Mouse (Mus musculus): ENCODE data around the gene Arl15.

Arl15 gene

DNA sequence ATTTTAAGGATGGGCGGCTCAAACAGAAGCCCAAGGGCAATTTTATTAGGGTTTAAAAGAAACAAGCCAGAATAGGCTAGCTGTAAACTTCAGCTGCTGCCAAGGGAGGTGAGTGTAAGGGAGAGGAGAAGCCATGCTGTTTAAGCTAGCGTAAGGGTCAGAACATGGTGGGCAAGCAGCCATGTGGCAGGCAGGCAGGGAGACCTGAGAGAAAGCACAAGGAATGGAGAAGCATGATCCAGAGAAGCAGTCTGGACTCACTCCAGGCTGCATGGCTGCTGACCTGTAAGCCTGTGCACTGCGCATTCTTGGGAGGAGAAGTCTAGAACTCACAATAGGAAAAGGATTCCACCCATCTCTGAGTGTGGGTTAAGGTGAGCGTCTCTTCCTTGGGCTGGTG, 66.5 kb downstream of the Arl15 start:
- in situ Hi-C loops (cut with MboI; ENCODE audit: low pct_unique_long_range_greater_than_20kb in 1 of 2, low sequenced_read_pairs in 2 of 2, unreplicated experiment in 1 of 2) = loop anchor here in 1 of 2 experiments (5.0 kb wide), 1 partner anchor 169 kb away; no protein-coding TSS in a partner anchor

DNA sequence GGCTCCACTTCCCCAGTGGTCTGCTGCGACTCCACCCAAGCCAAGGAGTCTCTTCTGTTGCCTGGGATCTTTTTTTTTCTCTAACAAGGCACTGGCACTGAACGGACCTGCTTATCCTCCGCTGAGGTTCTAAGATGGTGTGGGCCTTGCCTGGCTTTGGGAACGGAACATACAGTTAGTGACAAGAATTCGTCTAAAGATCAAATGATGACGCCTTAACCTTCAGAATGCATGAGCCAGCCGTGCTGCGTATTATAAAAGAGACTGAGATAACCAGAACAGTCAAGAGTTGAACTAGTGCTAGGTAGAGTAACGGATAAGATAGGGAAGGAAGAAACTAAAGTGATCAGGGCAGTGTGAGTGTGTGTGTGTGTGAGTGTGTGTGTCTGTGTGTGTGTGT, 66.9 kb downstream of the Arl15 start:
- in situ Hi-C loops (cut with MboI; ENCODE audit: low pct_unique_long_range_greater_than_20kb in 1 of 2, low sequenced_read_pairs in 2 of 2, unreplicated experiment in 1 of 2) = loop anchor here in 1 of 2 experiments (5.0 kb wide), 1 partner anchor 169 kb away; no protein-coding TSS in a partner anchor

DNA sequence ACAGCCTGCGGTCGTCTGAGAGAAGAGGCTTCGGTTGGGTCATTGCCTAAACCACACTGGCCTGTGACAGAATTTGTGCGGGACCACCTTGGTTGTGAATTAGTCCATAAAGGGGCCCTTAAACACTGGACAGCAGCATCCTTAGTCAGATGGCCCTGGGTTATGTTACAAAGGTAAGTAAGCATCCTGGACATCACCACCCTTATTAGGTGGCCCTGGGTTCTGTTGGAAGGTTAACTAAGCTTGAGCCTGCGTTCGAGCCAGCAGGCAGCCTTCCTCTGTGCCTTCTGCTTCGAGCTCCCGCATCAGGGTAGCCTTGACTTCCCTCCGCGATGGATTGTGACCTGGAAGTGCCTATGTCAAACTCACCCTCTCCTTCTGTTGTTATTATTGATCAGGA, 68.6 kb downstream of the Arl15 start:
- in situ Hi-C loops (cut with MboI; ENCODE audit: low pct_unique_long_range_greater_than_20kb in 1 of 2, low sequenced_read_pairs in 2 of 2, unreplicated experiment in 1 of 2) = loop anchor here in 1 of 2 experiments (5.0 kb wide), 1 partner anchor 171 kb away; no protein-coding TSS in a partner anchor

GRCm38 (mm10) chr13:113863688-113864087, 69.4 kb downstream of the Arl15 start:
- in situ Hi-C loops (cut with MboI; ENCODE audit: low pct_unique_long_range_greater_than_20kb in 1 of 2, low sequenced_read_pairs in 2 of 2, unreplicated experiment in 1 of 2) = loop anchor here in 1 of 2 experiments (5.0 kb wide), 1 partner anchor 171 kb away; no protein-coding TSS in a partner anchor

- in situ Hi-C loops (cut with MboI; ENCODE audit: low pct_unique_long_range_greater_than_20kb in 1 of 2, low sequenced_read_pairs in 2 of 2, unreplicated experiment in 1 of 2) = loop anchor here in 1 of 2 experiments (5.0 kb wide), 1 partner anchor 172 kb away; no protein-coding TSS in a partner anchor
Observed at GRCm38 (mm10) chr13:113864278-113864677, 70.0 kb downstream of the Arl15 start.

DNA sequence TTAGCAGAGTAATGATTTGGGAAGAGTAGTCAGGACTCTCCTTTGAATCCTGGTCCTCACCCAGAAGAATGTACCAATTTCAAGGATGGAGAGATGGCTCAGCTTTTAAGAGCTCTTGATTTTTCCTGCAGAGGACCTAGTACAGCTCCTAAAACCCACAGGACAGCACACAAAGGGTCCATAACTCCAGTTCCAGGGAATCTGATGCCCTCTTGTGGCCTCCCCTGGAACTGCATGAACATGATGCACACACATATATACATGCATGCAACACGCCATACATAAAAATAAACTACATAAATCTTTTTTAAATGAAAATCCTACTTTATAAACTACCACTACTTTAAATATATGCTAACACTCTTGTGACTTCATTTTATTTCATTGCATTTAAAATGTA, 70.6 kb downstream of the Arl15 start:
- in situ Hi-C loops (cut with MboI; ENCODE audit: low pct_unique_long_range_greater_than_20kb in 1 of 2, low sequenced_read_pairs in 2 of 2, unreplicated experiment in 1 of 2) = loop anchor here (5.0 kb wide), 2 partner anchors 173 to 178 kb away; no protein-coding TSS in a partner anchor

GRCm38 (mm10) chr13:113865378-113865777, 71.1 kb downstream of the Arl15 start:
- in situ Hi-C loops (cut with MboI; ENCODE audit: low pct_unique_long_range_greater_than_20kb in 1 of 2, low sequenced_read_pairs in 2 of 2, unreplicated experiment in 1 of 2) = loop anchor here in 1 of 2 experiments (5.0 kb wide), 1 partner anchor 178 kb away; no protein-coding TSS in a partner anchor

DNA sequence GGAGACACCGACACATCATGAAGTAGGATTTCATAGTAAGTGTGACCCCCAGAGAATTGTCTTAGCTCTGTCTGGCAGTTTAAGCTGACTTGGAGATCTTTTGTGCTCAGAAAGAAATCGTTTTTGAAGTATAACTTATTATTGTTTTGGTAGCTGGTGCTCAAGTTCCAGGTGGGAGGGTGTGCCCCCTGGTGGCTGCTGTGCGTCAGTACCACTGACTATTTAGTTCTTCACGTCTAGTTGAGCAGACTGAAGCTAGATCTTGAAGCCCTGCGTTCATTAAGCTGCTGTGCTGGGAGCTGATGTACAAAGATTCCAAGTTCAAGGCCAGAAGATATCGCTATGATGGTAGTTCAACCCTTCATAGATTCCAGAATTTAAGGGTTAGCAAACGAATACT, 71.5 kb downstream of the Arl15 start:
- in situ Hi-C loops (cut with MboI; ENCODE audit: low pct_unique_long_range_greater_than_20kb in 1 of 2, low sequenced_read_pairs in 2 of 2, unreplicated experiment in 1 of 2) = loop anchor here in 1 of 2 experiments (5.0 kb wide), 1 partner anchor 179 kb away; no protein-coding TSS in a partner anchor

- in situ Hi-C loops (cut with MboI; ENCODE audit: low pct_unique_long_range_greater_than_20kb in 1 of 2, low sequenced_read_pairs in 2 of 2, unreplicated experiment in 1 of 2) = loop anchor here in 1 of 2 experiments (5.0 kb wide), 1 partner anchor 180 kb away; no protein-coding TSS in a partner anchor
Observed at GRCm38 (mm10) chr13:113867736-113868135, 73.4 kb downstream of the Arl15 start.

DNA sequence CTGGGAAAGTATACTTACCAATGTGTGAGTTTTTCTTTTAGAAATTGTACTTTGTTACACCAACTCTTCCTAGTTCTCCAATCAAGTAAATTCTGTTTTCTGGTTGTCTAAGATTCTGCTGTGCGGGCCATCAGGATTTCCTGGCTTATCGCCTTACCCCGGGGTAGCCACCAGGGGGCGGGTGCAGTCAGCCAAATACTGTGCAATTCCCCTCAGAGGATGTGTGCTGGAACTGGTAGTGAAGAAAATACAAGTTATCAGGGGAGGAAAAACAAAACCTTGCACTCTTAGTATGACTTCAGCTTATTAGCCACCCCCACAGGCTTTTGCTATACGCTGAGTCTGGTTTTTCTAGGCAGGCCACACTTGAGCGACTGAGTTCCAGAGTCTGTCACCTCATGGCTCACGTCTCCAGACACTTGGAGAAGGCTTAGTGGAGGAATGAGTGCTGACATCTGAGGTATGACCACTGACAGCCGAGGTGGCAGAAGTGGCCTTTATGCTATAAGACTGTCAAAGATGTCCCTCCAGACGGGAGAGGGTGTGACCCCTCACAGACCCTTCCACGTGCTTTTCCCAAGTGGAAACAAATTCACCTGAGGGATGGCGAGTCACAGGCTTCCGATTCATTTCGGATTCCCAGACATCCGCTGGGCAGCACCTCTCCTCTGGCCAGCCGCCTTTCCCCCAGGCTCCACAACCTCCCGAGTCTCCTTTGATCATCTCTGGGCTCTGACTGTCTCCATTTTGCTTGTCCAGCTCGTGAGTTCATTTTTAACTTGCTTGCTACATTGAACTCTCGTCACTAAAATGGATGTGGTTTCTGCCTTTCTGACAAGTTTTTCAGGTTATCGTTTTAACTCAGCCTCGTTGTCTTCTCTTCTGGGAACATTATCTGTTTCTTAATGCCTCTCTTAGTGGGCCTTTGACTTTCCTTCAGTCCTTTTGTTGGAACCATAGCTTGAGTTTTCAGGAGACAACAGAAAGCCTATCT, 75.2 kb downstream of the Arl15 start:
- in situ Hi-C loops (cut with MboI; ENCODE audit: low pct_unique_long_range_greater_than_20kb in 1 of 2, low sequenced_read_pairs in 2 of 2, unreplicated experiment in 1 of 2) = loop anchor here in 1 of 2 experiments (5.0 kb wide), 1 partner anchor 182 kb away; no protein-coding TSS in a partner anchor

GRCm38 (mm10) chr13:113870403-113870802, 76.1 kb downstream of the Arl15 start:
- in situ Hi-C loops (cut with MboI; ENCODE audit: low pct_unique_long_range_greater_than_20kb in 1 of 2, low sequenced_read_pairs in 2 of 2, unreplicated experiment in 1 of 2) = no loop called here

GRCm38 (mm10) chr13:113871853-113872252, 77.5 kb downstream of the Arl15 start:
- in situ Hi-C loops (cut with MboI; ENCODE audit: low pct_unique_long_range_greater_than_20kb in 1 of 2, low sequenced_read_pairs in 2 of 2, unreplicated experiment in 1 of 2) = no loop called here

- in situ Hi-C loops (cut with MboI; ENCODE audit: low pct_unique_long_range_greater_than_20kb in 1 of 2, low sequenced_read_pairs in 2 of 2, unreplicated experiment in 1 of 2) = loop anchor here (25.0 kb wide), 3 partner anchors 287 to 912 kb away; no protein-coding TSS in a partner anchor
Observed at GRCm38 (mm10) chr13:113875724-113876123, 81.4 kb downstream of the Arl15 start.

GRCm38 (mm10) chr13:113877420-113877819, 83.1 kb downstream of the Arl15 start:
- in situ Hi-C loops (cut with MboI; ENCODE audit: low pct_unique_long_range_greater_than_20kb in 1 of 2, low sequenced_read_pairs in 2 of 2, unreplicated experiment in 1 of 2) = loop anchor here (25.0 kb wide), 3 partner anchors 285 to 910 kb away; no protein-coding TSS in a partner anchor

DNA sequence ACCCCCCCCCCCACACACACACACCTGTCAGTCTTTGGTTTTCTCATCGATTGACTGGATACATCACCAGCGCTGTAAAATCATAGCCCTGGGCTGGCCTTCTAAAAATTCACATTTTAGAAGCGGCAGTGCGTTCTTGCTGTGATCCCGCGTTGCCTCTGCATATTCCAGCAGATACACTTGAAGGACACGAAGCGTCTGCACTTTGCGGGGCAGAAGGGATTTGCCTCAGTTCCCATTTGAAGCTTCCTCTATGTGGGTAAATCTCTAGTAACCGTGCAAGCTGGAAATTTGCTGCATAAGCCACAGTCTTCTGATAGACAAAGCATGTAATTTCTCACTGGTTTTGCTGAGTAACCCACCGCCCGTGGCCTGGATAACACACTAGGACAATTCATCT, 84.3 kb downstream of the Arl15 start:
- in situ Hi-C loops (cut with MboI; ENCODE audit: low pct_unique_long_range_greater_than_20kb in 1 of 2, low sequenced_read_pairs in 2 of 2, unreplicated experiment in 1 of 2) = loop anchor here (25.0 kb wide), 3 partner anchors 284 to 909 kb away; no protein-coding TSS in a partner anchor

DNA sequence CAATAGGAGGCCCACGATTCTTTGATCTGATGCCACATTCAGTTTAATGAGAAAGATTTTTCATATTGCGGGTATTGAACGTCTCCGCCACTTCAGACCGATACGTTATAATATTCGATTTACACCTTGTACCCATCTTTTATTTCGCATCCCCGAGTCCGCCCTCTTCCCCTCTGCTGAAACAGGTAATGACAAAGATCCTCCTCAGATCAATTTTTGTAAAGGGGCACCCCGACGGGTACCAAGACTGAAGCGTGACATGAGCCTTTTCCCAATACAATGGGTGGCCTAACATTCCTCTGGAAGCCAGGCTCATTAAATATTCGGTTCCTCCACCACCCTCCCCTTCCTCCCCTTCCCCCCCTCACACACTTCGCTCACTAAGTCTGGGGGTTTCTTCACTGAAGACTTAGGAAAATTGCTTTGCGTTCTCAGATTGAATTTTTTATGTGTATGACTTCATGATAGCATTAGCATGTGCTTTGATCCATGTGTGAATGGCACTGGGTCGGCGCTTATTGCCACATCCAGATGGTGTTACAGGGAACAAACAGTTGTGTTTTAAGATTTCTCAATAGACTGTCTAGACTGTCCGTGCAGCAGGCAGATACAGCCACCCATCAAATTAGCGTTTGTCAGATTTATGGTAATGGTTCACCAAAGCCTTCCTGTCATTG, 85.5 kb downstream of the Arl15 start:
- in situ Hi-C loops (cut with MboI; ENCODE audit: low pct_unique_long_range_greater_than_20kb in 1 of 2, low sequenced_read_pairs in 2 of 2, unreplicated experiment in 1 of 2) = loop anchor here (25.0 kb wide), 3 partner anchors 283 to 908 kb away; no protein-coding TSS in a partner anchor

GRCm38 (mm10) chr13:113880564-113881171, 86.4 kb downstream of the Arl15 start:
- in situ Hi-C loops (cut with MboI; ENCODE audit: low pct_unique_long_range_greater_than_20kb in 1 of 2, low sequenced_read_pairs in 2 of 2, unreplicated experiment in 1 of 2) = loop anchor here (25.0 kb wide), 3 partner anchors 282 to 907 kb away; no protein-coding TSS in a partner anchor

GRCm38 (mm10) chr13:113882959-113883358, 88.7 kb downstream of the Arl15 start:
- in situ Hi-C loops (cut with MboI; ENCODE audit: low pct_unique_long_range_greater_than_20kb in 1 of 2, low sequenced_read_pairs in 2 of 2, unreplicated experiment in 1 of 2) = loop anchor here (25.0 kb wide), 3 partner anchors 279 to 904 kb away; no protein-coding TSS in a partner anchor
